9 mouse cellular contexts compared by ENCODE assay signal in genomic region chr11:11845044-11845443, GRCm38 (mm10). TPM values are rescaled to one million over a fixed set of nuclear protein-coding genes. Genes with fewer than 3 reads are reported as not detected.
DNase-seq lines count a peak whose midpoint lies in the region; ATAC-seq and TF ChIP-seq lines count a peak whose summit lies in the region.
"Had no signal": no experiment of that assay in that cellular context is flagged by ENCODE, and none has a peak within 500 bp of the region (broad histone marks: within the 10 kb centered on the region; RNA-seq: fewer than 3 reads in every experiment).

No protein-coding gene starts in this region.

- 61% methylated on average over 8 of the region's 8 CpGs for WGBS in embryonic facial prominence, embryonic 15.5 days
- WGBS in heart, embryonic 12.5 days: 75% methylated on average over 8 of the region's 8 CpGs
- 58% methylated on average over 8 of the region's 8 CpGs for WGBS in limb, embryonic 15.5 days

- H3K36me3 ChIP-seq in embryonic facial prominence, embryonic 15.5 days: no peaks in the 10 kb centered on the region
- no peaks in the 10 kb centered on the region for H3K36me3 ChIP-seq in heart, embryonic 12.5 days
- H3K36me3 ChIP-seq in limb, embryonic 15.5 days: no peaks in the 10 kb centered on the region
- H3K36me3 ChIP-seq: liver, embryonic 15.5 days had no signal

- no peak overlapping the region for H3K4me2 ChIP-seq in embryonic facial prominence, embryonic 15.5 days (replicated peaks)
- H3K4me2 ChIP-seq in heart, embryonic 12.5 days: no peak overlapping the region
- no peak overlapping the region for H3K4me2 ChIP-seq in limb, embryonic 15.5 days
- H3K4me2 ChIP-seq: liver, embryonic 15.5 days had no signal

- no peaks in the 10 kb centered on the region for H3K9me3 ChIP-seq in embryonic facial prominence, embryonic 15.5 days (replicated peaks)
- no peaks in the 10 kb centered on the region for H3K9me3 ChIP-seq in heart, embryonic 12.5 days (replicated peaks)
- H3K9me3 ChIP-seq in limb, embryonic 15.5 days: no peaks in the 10 kb centered on the region
- H3K9me3 ChIP-seq: liver, embryonic 15.5 days had no signal

- DNase-seq in layer of hippocampus, adult 2 months (ENCODE audit: low spot score in 2 of 2): no peak
- no peak for DNase-seq in layer of hippocampus, postnatal 14 days (ENCODE audit: low spot score in 2 of 2)
- no peak for DNase-seq in spleen, postnatal 10 days (ENCODE audit: low spot score in 2 of 2)

- H3K9ac ChIP-seq in embryonic facial prominence, embryonic 15.5 days: no peak overlapping the region
- peak overlapping the region; percentile 2; the same call in 1 of the 2 replicates for H3K9ac ChIP-seq in heart, embryonic 12.5 days
- no peak overlapping the region for H3K9ac ChIP-seq in limb, embryonic 15.5 days
- H3K9ac ChIP-seq: liver, embryonic 15.5 days had no signal

- H3K4me3 ChIP-seq in layer of hippocampus, adult 2 months: no peak overlapping the region
- H3K4me3 ChIP-seq in embryonic facial prominence, embryonic 15.5 days (replicated peaks): no peak overlapping the region
- no peak overlapping the region for H3K4me3 ChIP-seq in heart, embryonic 12.5 days
- no peak overlapping the region for H3K4me3 ChIP-seq in limb, embryonic 15.5 days
- H3K4me3 ChIP-seq: liver, embryonic 15.5 days had no signal

- peaks cover 23% of the 10 kb centered on the region for H3K4me1 ChIP-seq in embryonic facial prominence, embryonic 15.5 days
- peaks cover 55% of the 10 kb centered on the region for H3K4me1 ChIP-seq in heart, embryonic 12.5 days (replicated peaks)
- H3K4me1 ChIP-seq in limb, embryonic 15.5 days: peaks cover 23% of the 10 kb centered on the region

- peak overlapping the region; percentile 55; the same call in 1 of the 2 replicates for H3K27ac ChIP-seq in layer of hippocampus, adult 2 months
- H3K27ac ChIP-seq in embryonic facial prominence, embryonic 15.5 days (replicated peaks): peak overlapping the region; percentile 85
- peak overlapping the region; percentile 48 for H3K27ac ChIP-seq in heart, embryonic 12.5 days (ENCODE audit: poor library complexity, severe bottlenecking)
- H3K27ac ChIP-seq in limb, embryonic 15.5 days: peak overlapping the region; percentile 87
- H3K27ac ChIP-seq: liver, embryonic 15.5 days had no signal

- H3K27me3 ChIP-seq in embryonic facial prominence, embryonic 15.5 days: no peaks in the 10 kb centered on the region
- H3K27me3 ChIP-seq in heart, embryonic 12.5 days (replicated peaks): no peaks in the 10 kb centered on the region
- no peaks in the 10 kb centered on the region for H3K27me3 ChIP-seq in limb, embryonic 15.5 days
- H3K27me3 ChIP-seq: liver, embryonic 15.5 days had no signal

- ATAC-seq in embryonic facial prominence, embryonic 15.5 days (ENCODE audit: insufficient number of reproducible peaks, low FRiP score, low TSS enrichment, low read depth): no peak
- no peak for ATAC-seq in heart, embryonic 12.5 days (ENCODE audit: insufficient number of reproducible peaks, low FRiP score)
- peak; percentile 20; the same call in 1 of the 2 replicates for ATAC-seq in limb, embryonic 15.5 days (ENCODE audit: insufficient number of reproducible peaks, low FRiP score, low TSS enrichment, low read depth)
- no peak for ATAC-seq in erythroid progenitor cell, adult 5-6 weeks (replicated peaks; ENCODE audit: low FRiP score, poor library complexity, severe bottlenecking)

- TF ChIP-seq CTCF in layer of hippocampus, adult 2 months (conservative IDR thresholded peaks at IDR 0.05): no peak

RNA-seq across cellular contexts. Expression of gene Fignl1, which starts 36.3 kb away (rescaled TPM):
- total RNA-seq in layer of hippocampus, adult 2 months (2021): under 1 TPM; 0.61 to 0.67 TPM
- total RNA-seq in layer of hippocampus, postnatal 14 days (2021): 1 to 10 TPM; 1.0 to 2.1 TPM
- polyA plus RNA-seq in embryonic facial prominence, embryonic 15.5 days (2015; fragmentation: Nextera tagmentation; extraction: Ambion mirVana): 43.1 and 45.2 TPM in 2 replicates
- polyA plus RNA-seq in heart, embryonic 12.5 days (2016; fragmentation: Nextera tagmentation; extraction: Ambion mirVana): 76.7 and 77.8 TPM in 2 replicates
- 41.8 and 43.2 TPM in 2 replicates for polyA plus RNA-seq in limb, embryonic 15.5 days (2015; fragmentation: Nextera tagmentation; extraction: Ambion mirVana)
- total RNA-seq in erythroid progenitor cell, adult 5-6 weeks (2015; ENCODE audit: low replicate concordance): 119 and 122 TPM in 2 replicates
- 145 and 148 TPM in 2 replicates for total RNA-seq in erythroid progenitor cell, adult 5-6 weeks (2017; ENCODE audit: low replicate concordance)

RNA-seq across cellular contexts. Expression of gene Ddc, which starts 52.9 kb away (rescaled TPM):
- total RNA-seq in layer of hippocampus, adult 2 months (2021): 1 to 10 TPM; 8.1 to 8.9 TPM
- total RNA-seq in layer of hippocampus, postnatal 14 days (2021): 10 to 100 TPM; 11.9 to 15.0 TPM
- polyA plus RNA-seq in embryonic facial prominence, embryonic 15.5 days (2015; fragmentation: Nextera tagmentation; extraction: Ambion mirVana): 20.7 and 24.2 TPM in 2 replicates
- 51.8 and 55.2 TPM in 2 replicates for polyA plus RNA-seq in heart, embryonic 12.5 days (2016; fragmentation: Nextera tagmentation; extraction: Ambion mirVana)
- 17.6 and 35.9 TPM in 2 replicates for polyA plus RNA-seq in limb, embryonic 15.5 days (2015; fragmentation: Nextera tagmentation; extraction: Ambion mirVana)
- 5.4 TPM in 1 of 2 replicates, not detected in the other for total RNA-seq in erythroid progenitor cell, adult 5-6 weeks (2015; ENCODE audit: low replicate concordance)
- 6.0 TPM in 1 of 2 replicates, not detected in the other for total RNA-seq in erythroid progenitor cell, adult 5-6 weeks (2017; ENCODE audit: low replicate concordance)
- total RNA-seq: hematopoietic stem cell, adult 5-6 weeks had no signal

Comparison
In these comparisons a context has a peak if more than half of its experiments do, and no peak if none do; other contexts are left out.
1. RNA of gene Fignl1, which starts 36.3 kb away (total RNA-seq): 119 to 148 TPM in erythroid progenitor cell, adult 5-6 weeks; 1.0 to 2.1 TPM in layer of hippocampus, postnatal 14 days and 0.61 to 0.67 TPM in layer of hippocampus, adult 2 months; every median in the first group is over 10 times any median in the second.
2. Peak in every context shown above with its lines, with median percentiles within 50 percentile points of each other: H3K27ac ChIP-seq.